ENCODE assay signal across 21 mouse cellular contexts in genomic region chr7:129979337-129979736, GRCm38 (mm10).
"Had no signal": no experiment of that assay in that cellular context is flagged by ENCODE, and none has a peak within 500 bp of the region (broad histone marks: within the 10 kb centered on the region; RNA-seq: fewer than 3 reads in every experiment).

No protein-coding gene starts in this region.

- H3K4me2 ChIP-seq: liver, embryonic 15.5 days; lung, embryonic 15.5 days; midbrain, embryonic 13.5 days; neural tube, embryonic 13.5 days; neural tube, embryonic 15.5 days had no signal

- H3K36me3 ChIP-seq: liver, embryonic 15.5 days; lung, embryonic 15.5 days; midbrain, embryonic 10.5 days; midbrain, embryonic 13.5 days; neural tube, embryonic 13.5 days; neural tube, embryonic 15.5 days had no signal

- DNase-seq: liver, postnatal 0 days; lung, adult 2 months; lung, postnatal 14 days; lung, postnatal 36 days; right cerebral cortex, adult 18-20 months; right cerebral cortex, postnatal 25 days; right cerebral cortex, postnatal 4 days; spleen, adult 18-20 months; thymus, adult 18-20 months; thymus, postnatal 14 days; thymus, postnatal 36 days had no signal

- H3K4me3 ChIP-seq: liver, embryonic 15.5 days; lung, embryonic 15.5 days; midbrain, embryonic 10.5 days; midbrain, embryonic 13.5 days; myocyte; neural tube, embryonic 13.5 days; neural tube, embryonic 15.5 days had no signal

- H3K4me1 ChIP-seq: liver, embryonic 15.5 days had no signal

- H3K27ac ChIP-seq: liver, embryonic 15.5 days; lung, embryonic 15.5 days; macrophage; midbrain, embryonic 10.5 days; midbrain, embryonic 13.5 days; neural tube, embryonic 13.5 days; neural tube, embryonic 15.5 days had no signal

- H3K9me3 ChIP-seq: liver, embryonic 15.5 days; lung, embryonic 15.5 days; midbrain, embryonic 10.5 days; midbrain, embryonic 13.5 days; neural tube, embryonic 13.5 days; neural tube, embryonic 15.5 days had no signal

- ATAC-seq: liver, postnatal 0 days; lung, postnatal 0 days; midbrain, embryonic 13.5 days; midbrain, embryonic 16.5 days had no signal

- H3K27me3 ChIP-seq: liver, embryonic 15.5 days; lung, embryonic 15.5 days; midbrain, embryonic 13.5 days; neural tube, embryonic 13.5 days; neural tube, embryonic 15.5 days had no signal

- H3K9ac ChIP-seq: liver, embryonic 15.5 days; liver, postnatal 0 days; lung, embryonic 15.5 days; midbrain, embryonic 13.5 days; neural tube, embryonic 13.5 days; neural tube, embryonic 15.5 days had no signal
